Mouse (Mus musculus) G1E (cell line): ENCODE results near the gene Grifin.

Experiments
- CTCF ChIP-seq: IDR thresholded peaks from 2 replicates; pipeline ENCODE4 v1.5.1; 2012; ENCODE audit warnings: low read depth, low read length, inconsistent platforms, mixed read lengths
- GATA1 ChIP-seq: IDR thresholded peaks from 2 replicates; pipeline ENCODE4 v1.6.1; 2012; ENCODE audit warnings: borderline replicate concordance, low read length, inconsistent platforms, mixed read lengths
- GATA2 ChIP-seq: IDR thresholded peaks from 2 replicates; pipeline ENCODE4 v1.6.1; 2012; ENCODE audit warnings: low read depth, low read length, inconsistent platforms, borderline replicate concordance
- POLR2AphosphoS5 ChIP-seq: IDR thresholded peaks from 2 replicates; pipeline ENCODE4 v1.6.1; 2012; ENCODE audit warnings: low read depth, low read length, inconsistent platforms; ENCODE audit not compliant: insufficient replicate concordance
- TAL1 ChIP-seq: conservative IDR thresholded peaks from 2 replicates; pipeline ENCODE4 v1.6.1; 2012; ENCODE audit warnings: low read depth, low read length, inconsistent platforms, mixed read lengths

GRCm38 (mm10) chr5:140579221-140579620, 14.3 kb upstream of the Grifin start:
- TF ChIP-seq GATA1 (no peak), POLR2AphosphoS5 (no peak), CTCF (no peak), TAL1 (no peak), GATA2 (no peak)
